Mouse (Mus musculus) bone marrow, adult 2 months (tissue): ENCODE measurements around the gene Pde4c.

Experiments
- CTCF ChIP-seq: fragments of 200-500 bp; IDR thresholded peaks from 2 replicates; pipeline ENCODE4 v1.5.1; 2011; ENCODE audit warnings: low read length, control low read depth; ENCODE audit not compliant: control insufficient read depth, insufficient read depth
- POLR2A ChIP-seq: fragments of 200-500 bp; IDR thresholded peaks from 2 replicates; pipeline ENCODE4 v1.6.1; 2011; ENCODE audit warnings: low read depth, mild to moderate bottlenecking, control low read depth, low read length, borderline replicate concordance; ENCODE audit not compliant: control insufficient read depth

- TF ChIP-seq CTCF (no peak), POLR2A (no peak)
Observed at GRCm38 (mm10) chr8:70762118-70762517, 38.6 kb downstream of the Pde4c start.
